Mouse (Mus musculus) testis, adult 2 months (tissue): ENCODE results near the gene Klhl31.

Source experiments
- CTCF ChIP-seq: fragments of 200-500 bp; IDR thresholded peaks from 2 replicates; pipeline ENCODE4 v1.5.1; 2012; ENCODE audit warnings: low read depth, mild to moderate bottlenecking, inconsistent platforms, low read length, moderate library complexity; ENCODE audit not compliant: control insufficient read depth, insufficient read depth, insufficient replicate concordance
- POLR2A ChIP-seq: fragments of 200-500 bp; IDR thresholded peaks from 2 replicates; pipeline ENCODE4 v1.6.1; 2012; ENCODE audit warnings: low read depth, mild to moderate bottlenecking, inconsistent platforms, low read length, moderate library complexity; ENCODE audit not compliant: control insufficient read depth

- TF ChIP-seq CTCF (no peak), POLR2A (no peak)
Observed at GRCm38 (mm10) chr9:77620482-77620881, 15.8 kb upstream of the Klhl31 start.
